Mouse (Mus musculus): Measurements from ENCODE around the gene Sh2b3. TPM values are rescaled to one million over a fixed set of nuclear protein-coding genes. Genes with fewer than 3 reads are reported as not detected.

The Sh2b3 gene
- polyA plus RNA-seq, 1 experiment, result 77.5 TPM

- no peak overlapping the region for H3K4me3 ChIP-seq (ENCODE audit: insufficient read depth, low read length)
- no peak for TF ChIP-seq POLR2A (IDR thresholded peaks at IDR 0.05; ENCODE audit: borderline replicate concordance, low read depth, low read length)
- TF ChIP-seq CTCF (IDR thresholded peaks at IDR 0.05; ENCODE audit: low read depth, low read length), result no peak
- no peak overlapping the region for H3K27ac ChIP-seq (ENCODE audit: insufficient read depth, low read depth, low read length)
- peaks cover 62% of the 10 kb centered on the region for H3K4me1 ChIP-seq (ENCODE audit: control insufficient read depth, insufficient read depth, low read length)
Measured at GRCm38 (mm10) chr5:121827876-121828275, 9.6 kb downstream of the Sh2b3 start.

DNA sequence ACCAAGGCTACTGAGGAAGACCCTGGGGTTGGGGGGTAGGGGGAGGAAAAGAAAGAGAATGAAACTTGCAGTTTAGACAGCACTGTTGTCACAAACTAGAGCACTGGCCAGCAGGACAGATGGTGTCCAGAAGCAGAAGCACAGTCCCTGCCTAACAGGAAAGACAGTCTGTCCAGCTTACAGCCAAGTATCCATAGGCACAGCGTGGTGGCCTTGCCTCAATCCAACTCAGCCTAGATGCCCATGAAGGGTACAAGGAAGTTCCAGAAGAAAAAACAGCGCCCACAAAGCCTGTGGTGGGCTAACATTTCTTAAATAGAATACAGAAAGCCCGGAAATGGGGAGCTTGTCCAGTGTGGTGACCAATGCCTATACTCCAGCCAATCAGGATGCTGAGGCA lies 11.8 kb downstream of the Sh2b3 start:
- H3K4me3 ChIP-seq (ENCODE audit: insufficient read depth, low read length), result no peak overlapping the region
- peaks cover 45% of the 10 kb centered on the region for H3K4me1 ChIP-seq (ENCODE audit: control insufficient read depth, insufficient read depth, low read length)
- H3K27ac ChIP-seq (ENCODE audit: insufficient read depth, low read depth, low read length), result no peak overlapping the region
- TF ChIP-seq POLR2A (IDR thresholded peaks at IDR 0.05; ENCODE audit: borderline replicate concordance, low read depth, low read length) (no peak), CTCF (IDR thresholded peaks at IDR 0.05; ENCODE audit: low read depth, low read length) (no peak)

DNA sequence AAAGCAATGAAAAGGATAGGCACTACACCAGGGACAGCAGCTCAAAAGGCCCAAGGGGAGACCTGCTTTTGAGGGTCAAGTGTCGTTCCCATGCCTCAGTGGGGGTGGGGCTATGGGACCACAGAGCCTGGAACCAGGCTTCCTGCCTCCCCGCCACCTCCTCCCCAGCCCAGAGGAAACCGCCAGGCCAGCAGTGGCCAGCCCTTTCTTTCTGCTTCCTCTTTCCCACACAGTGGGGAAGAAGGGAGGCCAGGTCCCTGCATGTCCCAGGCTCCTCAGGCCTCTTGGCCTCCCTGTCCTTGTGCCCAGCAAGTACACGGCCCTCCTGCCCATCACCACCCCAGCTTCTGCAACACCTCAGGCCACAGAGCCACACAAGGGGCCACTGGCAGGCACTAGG lies 13.3 kb downstream of the Sh2b3 start:
- H3K4me3 ChIP-seq (ENCODE audit: insufficient read depth, low read length), result no peak overlapping the region
- TF ChIP-seq CTCF (IDR thresholded peaks at IDR 0.05; ENCODE audit: low read depth, low read length) (no peak), POLR2A (IDR thresholded peaks at IDR 0.05; ENCODE audit: borderline replicate concordance, low read depth, low read length) (no peak)
- peak overlapping the region; percentile 47 for H3K27ac ChIP-seq (ENCODE audit: insufficient read depth, low read depth, low read length)
- peaks cover 38% of the 10 kb centered on the region for H3K4me1 ChIP-seq (ENCODE audit: control insufficient read depth, insufficient read depth, low read length)

DNA sequence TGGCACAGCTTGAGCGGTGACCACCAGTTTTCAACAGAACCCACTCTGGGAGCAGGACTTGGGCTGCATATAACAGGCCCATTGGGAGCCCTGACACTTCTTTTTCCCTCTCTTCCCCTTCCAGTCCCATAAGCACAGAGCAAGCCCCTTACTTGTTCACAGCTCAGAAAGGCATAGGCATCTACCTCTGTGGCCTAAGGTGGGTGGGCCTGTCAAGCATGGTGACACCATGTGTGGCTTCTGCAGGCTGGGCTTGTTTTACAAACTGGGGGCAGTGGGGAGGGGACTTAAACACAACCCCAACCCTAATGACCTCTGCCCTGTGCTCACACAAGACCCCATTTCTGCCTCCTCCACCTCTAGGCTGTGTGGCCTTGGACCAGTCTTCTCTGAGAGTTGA lies 13.8 kb downstream of the Sh2b3 start:
- H3K27ac ChIP-seq (ENCODE audit: insufficient read depth, low read depth, low read length), result peak overlapping the region; percentile 24

DNA sequence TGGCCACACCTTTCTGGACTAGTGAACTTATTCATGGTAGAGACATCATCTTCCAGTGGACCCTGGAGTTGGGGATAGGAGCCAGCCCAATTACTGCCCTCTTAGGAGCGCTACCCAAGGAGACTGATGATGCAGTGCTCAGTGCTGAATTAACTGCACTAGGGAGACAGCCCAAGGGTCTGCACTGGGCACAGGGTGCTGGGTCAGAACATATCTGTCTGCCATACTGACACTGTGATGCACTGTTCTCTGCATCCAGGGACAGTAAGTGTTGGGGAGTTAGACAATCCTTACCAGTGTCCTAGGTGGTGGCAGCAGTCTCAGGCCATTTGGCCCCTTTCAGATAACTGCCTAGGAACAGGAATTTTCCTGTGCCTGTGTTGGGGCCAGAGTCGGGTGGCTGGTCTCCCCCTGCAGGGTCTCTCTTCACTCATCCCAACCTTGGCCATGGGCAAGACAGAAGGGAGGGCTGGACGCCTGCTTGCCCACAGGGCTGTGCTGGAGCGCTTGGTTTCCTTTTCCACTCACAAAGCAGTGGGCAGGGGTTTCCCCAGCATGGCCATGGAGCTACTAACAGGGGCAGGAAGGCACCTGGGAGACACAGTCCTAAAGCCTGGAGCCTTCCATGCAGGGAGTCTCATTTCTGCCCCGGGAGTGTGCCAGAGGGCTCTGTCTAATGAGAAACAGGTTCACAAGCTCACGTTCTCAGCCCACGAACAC lies 14.5 kb downstream of the Sh2b3 start:
- H3K27ac ChIP-seq (ENCODE audit: insufficient read depth, low read depth, low read length), result no peak overlapping the region
- no peak overlapping the region for H3K4me3 ChIP-seq (ENCODE audit: insufficient read depth, low read length)
- H3K4me1 ChIP-seq (ENCODE audit: control insufficient read depth, insufficient read depth, low read length), result peaks cover 38% of the 10 kb centered on the region
- TF ChIP-seq POLR2A (IDR thresholded peaks at IDR 0.05; ENCODE audit: borderline replicate concordance, low read depth, low read length), result no peak

More for the DNA sequence above, 13.8 kb downstream of the Sh2b3 start:
- H3K4me3 ChIP-seq (ENCODE audit: insufficient read depth, low read length), result no peak overlapping the region
- TF ChIP-seq CTCF (IDR thresholded peaks at IDR 0.05; ENCODE audit: low read depth, low read length) (no peak), POLR2A (IDR thresholded peaks at IDR 0.05; ENCODE audit: borderline replicate concordance, low read depth, low read length) (no peak)
- H3K4me1 ChIP-seq (ENCODE audit: control insufficient read depth, insufficient read depth, low read length), result peaks cover 38% of the 10 kb centered on the region

DNA sequence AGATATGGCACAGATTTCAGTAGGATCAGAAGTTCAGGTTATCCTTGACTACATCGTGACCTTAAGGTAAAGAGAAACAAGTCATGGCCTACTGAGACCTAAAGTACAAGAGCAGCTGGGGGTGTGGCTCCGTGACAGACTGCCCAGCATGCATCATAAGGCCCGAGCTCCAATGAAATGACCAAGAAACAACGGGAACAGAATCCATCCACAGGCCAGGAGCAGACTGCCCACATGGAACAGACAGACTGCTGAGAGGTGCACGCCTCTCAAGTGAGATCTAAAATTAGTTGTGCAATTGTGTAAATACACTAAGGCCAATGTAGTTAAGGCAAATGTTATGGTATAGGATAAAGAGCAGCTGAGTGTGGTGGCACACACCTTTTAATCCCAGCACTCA lies 15.9 kb downstream of the Sh2b3 start:
- Histone ChIP-seq H3K4me1 (ENCODE audit: control insufficient read depth, insufficient read depth, low read length) (peaks cover 33% of the 10 kb centered on the region), H3K4me3 (ENCODE audit: insufficient read depth, low read length) (no peak overlapping the region), H3K27ac (ENCODE audit: insufficient read depth, low read depth, low read length) (no peak overlapping the region)
- TF ChIP-seq POLR2A (IDR thresholded peaks at IDR 0.05; ENCODE audit: borderline replicate concordance, low read depth, low read length) (no peak), CTCF (IDR thresholded peaks at IDR 0.05; ENCODE audit: low read depth, low read length) (no peak)

DNA sequence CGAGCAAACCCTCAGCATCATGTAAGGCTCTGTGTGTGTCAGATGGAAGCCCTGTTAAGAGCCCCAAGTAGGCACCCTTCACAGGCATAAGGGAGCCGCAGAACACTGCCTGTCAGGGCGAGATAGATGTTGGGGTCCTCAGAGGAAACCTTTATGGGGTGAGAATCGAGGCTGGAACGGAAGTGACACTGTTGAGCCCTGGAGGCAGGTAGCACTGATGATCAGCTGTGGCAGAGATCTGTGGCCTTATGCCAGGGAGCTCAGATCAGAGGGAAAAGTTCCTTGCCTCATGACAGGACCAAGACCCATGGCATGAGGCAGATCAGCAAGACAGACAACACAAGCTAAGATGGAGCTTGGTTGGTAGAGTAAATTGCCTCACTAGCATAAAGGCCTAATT lies 16.3 kb downstream of the Sh2b3 start:
- H3K4me1 ChIP-seq (ENCODE audit: control insufficient read depth, insufficient read depth, low read length), result peaks cover 31% of the 10 kb centered on the region
- H3K4me3 ChIP-seq (ENCODE audit: insufficient read depth, low read length), result no peak overlapping the region
- no peak overlapping the region for H3K27ac ChIP-seq (ENCODE audit: insufficient read depth, low read depth, low read length)
- TF ChIP-seq CTCF (IDR thresholded peaks at IDR 0.05; ENCODE audit: low read depth, low read length) (no peak), POLR2A (IDR thresholded peaks at IDR 0.05; ENCODE audit: borderline replicate concordance, low read depth, low read length) (no peak)

- no peak overlapping the region for H3K27ac ChIP-seq (ENCODE audit: insufficient read depth, low read depth, low read length)
- peaks cover 28% of the 10 kb centered on the region for H3K4me1 ChIP-seq (ENCODE audit: control insufficient read depth, insufficient read depth, low read length)
- no peak for TF ChIP-seq POLR2A (IDR thresholded peaks at IDR 0.05; ENCODE audit: borderline replicate concordance, low read depth, low read length)
- TF ChIP-seq CTCF (IDR thresholded peaks at IDR 0.05; ENCODE audit: low read depth, low read length), result no peak
- no peak overlapping the region for H3K4me3 ChIP-seq (ENCODE audit: insufficient read depth, low read length)
Measured at GRCm38 (mm10) chr5:121820657-121821056, 16.8 kb downstream of the Sh2b3 start.

DNA sequence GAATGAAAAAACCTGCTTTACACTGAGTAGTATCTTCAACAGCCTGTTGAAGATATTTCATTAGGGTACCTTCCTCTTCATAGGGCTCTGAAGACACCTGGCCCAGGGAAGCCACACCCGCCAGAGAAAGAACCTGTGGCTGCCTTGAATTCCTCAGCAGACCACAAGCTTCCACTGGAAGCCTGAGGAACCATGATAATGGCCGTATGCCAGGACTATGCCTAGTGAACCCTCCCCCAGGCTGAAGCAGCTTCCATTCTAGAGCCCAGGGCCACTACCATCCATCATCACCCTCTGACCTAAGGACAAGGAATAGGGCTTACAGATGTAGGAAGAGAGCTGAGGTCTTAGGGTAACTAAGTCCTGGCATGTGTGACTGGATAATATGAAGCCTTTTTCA lies 17.3 kb downstream of the Sh2b3 start:
- no peak for TF ChIP-seq POLR2A (IDR thresholded peaks at IDR 0.05; ENCODE audit: borderline replicate concordance, low read depth, low read length)
- TF ChIP-seq CTCF (IDR thresholded peaks at IDR 0.05; ENCODE audit: low read depth, low read length), result no peak
- no peak overlapping the region for H3K4me3 ChIP-seq (ENCODE audit: insufficient read depth, low read length)
- H3K27ac ChIP-seq (ENCODE audit: insufficient read depth, low read depth, low read length), result no peak overlapping the region
- H3K4me1 ChIP-seq (ENCODE audit: control insufficient read depth, insufficient read depth, low read length), result peaks cover 23% of the 10 kb centered on the region

DNA sequence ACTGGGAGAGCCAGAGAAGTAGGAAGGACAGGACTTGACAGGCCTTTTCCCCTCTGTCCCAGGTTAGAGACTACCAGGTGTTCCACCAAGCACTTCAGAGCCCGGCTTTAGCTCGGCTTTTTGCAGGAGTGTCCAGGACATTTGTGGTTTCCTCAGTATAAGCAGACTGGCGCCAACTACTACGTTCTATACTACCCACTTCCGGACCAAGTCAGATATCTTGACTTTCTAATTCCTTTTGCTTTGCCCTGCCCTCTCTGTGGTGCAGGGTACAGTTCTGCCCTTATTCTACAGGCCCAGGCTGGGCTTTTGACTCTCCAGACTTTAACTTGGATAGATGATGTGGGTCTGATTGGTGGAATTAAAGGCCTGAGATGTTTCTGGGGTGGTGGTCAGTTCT lies 17.9 kb downstream of the Sh2b3 start:
- TF ChIP-seq CTCF (IDR thresholded peaks at IDR 0.05; ENCODE audit: low read depth, low read length) (no peak), POLR2A (IDR thresholded peaks at IDR 0.05; ENCODE audit: borderline replicate concordance, low read depth, low read length) (no peak)
- Histone ChIP-seq H3K4me3 (ENCODE audit: insufficient read depth, low read length) (no peak overlapping the region), H3K4me1 (ENCODE audit: control insufficient read depth, insufficient read depth, low read length) (peaks cover 17% of the 10 kb centered on the region), H3K27ac (ENCODE audit: insufficient read depth, low read depth, low read length) (no peak overlapping the region)
